Mouse (Mus musculus) kidney, embryonic 15.5 days (tissue): ENCODE data around the gene Nat8f3. TPM values are rescaled to one million over a fixed set of nuclear protein-coding genes. Genes with fewer than 3 reads are reported as not detected.
A peak's percentile ranks its signal among the peaks of the same experiment; 100 is the strongest.
"Not testable (repeated sequence)": the region's sequence is repeated elsewhere in the genome, so short reads cannot be mapped to it uniquely, and the experiment has no call there.

Experiments
- ATAC-seq: fragments of 200-750 bp; cut with Nextera tagmentation; replicated peaks from 2 replicates; pipeline ENCODE4 v1.8.0; 2017; ENCODE audit warnings: moderate TSS enrichment; ENCODE audit not compliant: low FRiP score
- H3K27ac ChIP-seq: fragments of 300-500 bp; sonication (generic); 2 replicates; pipeline ENCODE4 v1.5.1; 2015; ENCODE audit warnings: mild to moderate bottlenecking, inconsistent platforms
- H3K27me3 ChIP-seq: fragments of 300-500 bp; sonication (generic); 2 replicates; pipeline ENCODE4 v1.6.1; 2015; ENCODE audit warnings: inconsistent platforms
- H3K36me3 ChIP-seq: fragments of 300-500 bp; sonication (generic); 2 replicates; pipeline ENCODE4 v1.6.1; 2015; ENCODE audit warnings: inconsistent platforms
- H3K4me1 ChIP-seq: fragments of 300-500 bp; sonication (generic); 2 replicates; pipeline ENCODE4 v1.6.1; 2015; ENCODE audit warnings: inconsistent platforms
- H3K4me2 ChIP-seq: fragments of 300-500 bp; sonication (generic); 2 replicates; pipeline ENCODE4 v1.6.1; 2015; ENCODE audit warnings: moderate library complexity, mild to moderate bottlenecking, inconsistent platforms
- H3K4me3 ChIP-seq: fragments of 300-500 bp; sonication (generic); replicated peaks from 2 replicates; pipeline ENCODE4 v1.5.1; 2015; ENCODE audit warnings: mild to moderate bottlenecking, inconsistent platforms
- H3K9ac ChIP-seq: fragments of 300-500 bp; sonication (generic); 2 replicates; pipeline ENCODE4 v1.6.1; 2015; ENCODE audit warnings: mild to moderate bottlenecking, inconsistent platforms
- H3K9me3 ChIP-seq: fragments of 300-500 bp; sonication (generic); replicated peaks from 2 replicates; pipeline ENCODE4 v1.6.1; 2016; ENCODE audit warnings: inconsistent platforms
- WGBS: fragments of 180-500 bp; shearing (Covaris S2); methylation state at CpG from one replicate; pipeline ENCODE4 v1.1.7; 2015; ENCODE audit warnings: mixed read lengths; 5-methylcytosine and 5-hydroxymethylcytosine counted together
- polyA plus RNA-seq: library from polyadenylated mRNA; unstranded; fragments of >200 nt; fragmentation: Nextera tagmentation; extraction: Ambion mirVana; gene quantifications from 2 replicates; pipeline ENCODE4 v1.2.1, GENCODE M21; 2015

Nat8f3 gene
- 0.13 TPM in 1 of 2 replicates, not detected in the other for polyA plus RNA-seq

GRCm38 (mm10) chr6:85765532-85765931, at the start of gene Nat8f3:
TSS of gene Nat8f3 (minus strand) at chr6:85765754.
- H3K4me2 ChIP-seq, H3K4me3 ChIP-seq, H3K27me3 ChIP-seq, H3K9ac ChIP-seq, H3K27ac ChIP-seq, ATAC-seq, H3K9me3 ChIP-seq, H3K4me1 ChIP-seq, H3K36me3 ChIP-seq: not testable (repeated sequence)
- WGBS: 76% methylated on average over 13 of the region's 13 CpGs

- WGBS: 91% methylated on average over 2 of the region's 2 CpGs
- Histone ChIP-seq H3K9me3 (no peaks in the 10 kb centered on the region), H3K27ac (no peak overlapping the region), H3K4me2 (no peak overlapping the region), H3K9ac (no peak overlapping the region), H3K36me3 (no peaks in the 10 kb centered on the region), H3K4me1 (no peaks in the 10 kb centered on the region), H3K4me3 (no peak overlapping the region), H3K27me3 (no peaks in the 10 kb centered on the region)
- ATAC-seq: no peak
Observed at GRCm38 (mm10) chr6:85813339-85813738, 47.8 kb upstream of the Nat8f3 start.

- not testable (repeated sequence) for H3K4me3 ChIP-seq, H3K9me3 ChIP-seq, H3K9ac ChIP-seq, H3K4me1 ChIP-seq, H3K4me2 ChIP-seq, H3K36me3 ChIP-seq, H3K27ac ChIP-seq, H3K27me3 ChIP-seq
- 53% methylated on average over 3 of the region's 3 CpGs for WGBS
- peak; percentile 62; the same call in 1 of the 2 replicates for ATAC-seq
Observed at GRCm38 (mm10) chr6:85810942-85811537, 45.5 kb upstream of the Nat8f3 start.

- not testable (repeated sequence) for H3K9me3 ChIP-seq, H3K27ac ChIP-seq, H3K4me3 ChIP-seq, H3K9ac ChIP-seq, H3K4me2 ChIP-seq, H3K36me3 ChIP-seq, H3K27me3 ChIP-seq, H3K4me1 ChIP-seq, ATAC-seq
- 91% methylated on average over 3 of the region's 3 CpGs for WGBS
Observed at GRCm38 (mm10) chr6:85810514-85810913, 45.0 kb upstream of the Nat8f3 start.

- H3K27me3 ChIP-seq, H3K9me3 ChIP-seq, ATAC-seq, H3K4me2 ChIP-seq, H3K4me1 ChIP-seq, H3K36me3 ChIP-seq, H3K27ac ChIP-seq, H3K4me3 ChIP-seq, H3K9ac ChIP-seq: not testable (repeated sequence)
- whole genome bisulfite sequencing: 67% methylated on average over 3 of the region's 3 CpGs
Observed at GRCm38 (mm10) chr6:85809784-85810183, 44.2 kb upstream of the Nat8f3 start.

GRCm38 (mm10) chr6:85803180-85803579, 37.6 kb upstream of the Nat8f3 start:
- H3K27me3 ChIP-seq, H3K36me3 ChIP-seq, H3K9me3 ChIP-seq, H3K4me3 ChIP-seq, H3K4me1 ChIP-seq, H3K9ac ChIP-seq, H3K27ac ChIP-seq, ATAC-seq, H3K4me2 ChIP-seq: not testable (repeated sequence)
- WGBS: 71% methylated on average over 5 of the region's 5 CpGs

GRCm38 (mm10) chr6:85763127-85764070, 2.2 kb downstream of the Nat8f3 start:
- WGBS: 79% methylated on average over 6 of the region's 6 CpGs
- not testable (repeated sequence) for ATAC-seq, H3K36me3 ChIP-seq

GRCm38 (mm10) chr6:85762678-85763077, 2.9 kb downstream of the Nat8f3 start:
- H3K27ac ChIP-seq, H3K27me3 ChIP-seq, H3K4me2 ChIP-seq, H3K9me3 ChIP-seq, H3K36me3 ChIP-seq, ATAC-seq, H3K9ac ChIP-seq, H3K4me3 ChIP-seq, H3K4me1 ChIP-seq: not testable (repeated sequence)
- 61% methylated on average over 2 of the region's 2 CpGs for WGBS

More at GRCm38 (mm10) chr6:85763127-85764070, 2.2 kb downstream of the Nat8f3 start:
- H3K9me3 ChIP-seq, H3K4me1 ChIP-seq, H3K27me3 ChIP-seq, H3K9ac ChIP-seq, H3K4me2 ChIP-seq, H3K4me3 ChIP-seq, H3K27ac ChIP-seq: not testable (repeated sequence)

GRCm38 (mm10) chr6:85755705-85756249, 9.8 kb downstream of the Nat8f3 start:
- not testable (repeated sequence) for ATAC-seq

GRCm38 (mm10) chr6:85713105-85713504, 52.4 kb downstream of the Nat8f3 start, which contains the start of gene Nat8f7:
TSS of gene Nat8f7 (minus strand) at chr6:85713205.
- 88% methylated on average over 10 of the region's 10 CpGs for WGBS
- not testable (repeated sequence) for H3K9me3 ChIP-seq, H3K27ac ChIP-seq, H3K27me3 ChIP-seq, H3K36me3 ChIP-seq, ATAC-seq, H3K4me2 ChIP-seq, H3K4me1 ChIP-seq, H3K9ac ChIP-seq, H3K4me3 ChIP-seq

More at GRCm38 (mm10) chr6:85755705-85756249, 9.8 kb downstream of the Nat8f3 start:
- H3K4me3 ChIP-seq, H3K36me3 ChIP-seq, H3K27ac ChIP-seq, H3K9me3 ChIP-seq, H3K4me1 ChIP-seq, H3K27me3 ChIP-seq, H3K9ac ChIP-seq, H3K4me2 ChIP-seq: not testable (repeated sequence)
- WGBS: 66% methylated on average over 3 of the region's 6 CpGs

- WGBS: 67% methylated on average over 1 of the region's 1 CpGs
- H3K4me3 ChIP-seq, H3K4me2 ChIP-seq, H3K36me3 ChIP-seq, ATAC-seq, H3K27me3 ChIP-seq, H3K27ac ChIP-seq, H3K9ac ChIP-seq, H3K4me1 ChIP-seq, H3K9me3 ChIP-seq: not testable (repeated sequence)
Observed at GRCm38 (mm10) chr6:85709607-85710006, 55.9 kb downstream of the Nat8f3 start.

GRCm38 (mm10) chr6:85709206-85709605, 56.3 kb downstream of the Nat8f3 start:
- WGBS: 93% methylated on average over 5 of the region's 5 CpGs
- H3K9me3 ChIP-seq, H3K27ac ChIP-seq, H3K36me3 ChIP-seq, H3K4me1 ChIP-seq, ATAC-seq, H3K9ac ChIP-seq, H3K4me2 ChIP-seq, H3K4me3 ChIP-seq, H3K27me3 ChIP-seq: not testable (repeated sequence)
